Mouse (Mus musculus) liver, adult 2 months (tissue): ENCODE measurements around the gene Mrtfa.
A peak's percentile ranks its signal among the peaks of the same experiment; 100 is the strongest.

Experiments used
- CTCF ChIP-seq: fragments of 200-500 bp; IDR thresholded peaks from 2 replicates; pipeline ENCODE4 v1.5.1; 2011; ENCODE audit warnings: low read depth, low read length, control low read depth
- POLR2A ChIP-seq: fragments of 200-500 bp; IDR thresholded peaks from 2 replicates; pipeline ENCODE4 v1.6.1; 2011; ENCODE audit warnings: low read length, control low read depth; ENCODE audit not compliant: insufficient read depth; ENCODE audit errors: extremely low read depth

DNA sequence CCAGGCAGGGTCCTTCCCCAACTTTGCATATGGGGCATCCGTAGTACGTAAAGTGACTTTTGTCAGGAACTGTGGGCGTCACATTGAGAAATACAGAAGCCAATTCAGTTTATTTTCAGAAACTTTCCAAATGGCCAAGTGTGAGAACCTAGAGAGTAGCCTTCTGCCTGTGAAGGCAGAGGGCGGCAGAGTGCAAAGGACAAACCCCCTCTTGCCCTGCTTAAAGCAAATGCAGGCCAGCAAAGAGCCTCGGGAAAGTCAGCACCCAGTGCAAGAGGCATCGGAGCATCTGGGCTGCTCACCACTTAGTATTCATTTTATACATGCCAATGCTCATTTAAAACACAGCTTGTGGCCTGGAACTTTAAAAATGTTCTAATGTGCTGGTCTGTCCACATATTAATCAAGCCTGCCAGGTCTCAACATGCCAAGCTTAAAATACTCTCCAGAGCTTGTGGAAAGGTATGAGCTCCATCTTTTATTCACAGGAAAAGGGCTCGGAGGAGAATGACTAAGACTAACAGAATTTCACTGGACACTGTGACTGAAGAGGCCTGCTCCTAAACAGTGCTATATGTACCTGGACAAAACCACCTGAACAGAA is 31.9 kb downstream of the Mrtfa start:
- TF ChIP-seq CTCF (peak; percentile 14; the same call in 1 of the 2 replicates), POLR2A (no peak)
